Mouse (Mus musculus) limb, embryonic 14.5 days (tissue): Measurements from ENCODE around the gene Dolpp1. TPM values are rescaled to one million over a fixed set of nuclear protein-coding genes. Genes with fewer than 3 reads are reported as not detected.

Experiments
- ATAC-seq: fragments of 200-750 bp; cut with Nextera tagmentation; 2 replicates; pipeline ENCODE4 v1.8.0; 2017; ENCODE audit warnings: low read depth, moderate number of reproducible peaks, moderate TSS enrichment; ENCODE audit not compliant: low FRiP score
- DNase-seq: peaks from one replicate; pipeline ENCODE4 v3.0.0-alpha.2; 2015; ENCODE audit warnings: low spot score
- H3K27ac ChIP-seq: fragments of 300-500 bp; sonication (generic); replicated peaks from 2 replicates; pipeline ENCODE4 v1.5.1; 2014; ENCODE audit warnings: low read depth, mild to moderate bottlenecking, low read length, moderate library complexity, mixed read lengths
- H3K27me3 ChIP-seq: fragments of 300-500 bp; sonication (generic); 2 replicates; pipeline ENCODE4 v1.6.1; 2014; ENCODE audit warnings: low read length, mixed read lengths; ENCODE audit not compliant: control insufficient read depth, insufficient read depth
- H3K36me3 ChIP-seq: fragments of 300-500 bp; sonication (generic); 2 replicates; pipeline ENCODE4 v1.6.1; 2014; ENCODE audit warnings: mild to moderate bottlenecking, low read length, moderate library complexity, mixed read lengths; ENCODE audit not compliant: control insufficient read depth, insufficient read depth
- H3K4me1 ChIP-seq: fragments of 300-500 bp; sonication (generic); 2 replicates; pipeline ENCODE4 v1.6.1; 2014; ENCODE audit warnings: antibody characterized with exemption, low read length, mixed read lengths; ENCODE audit not compliant: control insufficient read depth, insufficient read depth
- H3K4me2 ChIP-seq: fragments of 300-500 bp; sonication (generic); replicated peaks from 2 replicates; pipeline ENCODE4 v1.6.1; 2014; ENCODE audit warnings: low read depth, mild to moderate bottlenecking, low read length, moderate library complexity; ENCODE audit not compliant: severe bottlenecking
- H3K4me3 ChIP-seq: fragments of 300-500 bp; sonication (generic); replicated peaks from 2 replicates; pipeline ENCODE4 v1.5.1; 2014; ENCODE audit warnings: low read length
- H3K9ac ChIP-seq: fragments of 300-500 bp; sonication (generic); 2 replicates; pipeline ENCODE4 v1.6.1; 2014; ENCODE audit warnings: mild to moderate bottlenecking, low read depth, low read length, moderate library complexity; ENCODE audit not compliant: severe bottlenecking
- H3K9me3 ChIP-seq: fragments of 300-500 bp; sonication (generic); 2 replicates; pipeline ENCODE4 v1.6.1; 2016; ENCODE audit warnings: low read length; ENCODE audit not compliant: control insufficient read depth
- POLR2A ChIP-seq: fragments of 200-500 bp; IDR thresholded peaks from 2 replicates; pipeline ENCODE4 v1.8.0; 2012; ENCODE audit warnings: inconsistent platforms, mild to moderate bottlenecking, moderate library complexity, borderline replicate concordance; ENCODE audit not compliant: insufficient read depth, insufficient read length; ENCODE audit errors: extremely low read depth
- WGBS: fragments of 180-500 bp; shearing (Covaris S2); extraction: QIAGEN DNeasy Blood & Tissue Kit; methylation state at CpG from one replicate; pipeline ENCODE4 v1.1.7; 2014; 5-methylcytosine and 5-hydroxymethylcytosine counted together
- polyA plus RNA-seq, 2 experiments: library from polyadenylated mRNA; depleted of rRNA in 1 of 2; stranded (reverse) in 1 of 2; unstranded in 1 of 2; fragments of >200 nt; fragmentation: Nextera tagmentation in 1 of 2; extraction: Ambion mirVana in 1 of 2; gene quantifications; 2 replicates each; pipeline versions ENCODE4 v1.2.1 to v1.2.3; 2012 to 2014

The Dolpp1 gene
- polyA plus RNA-seq, 2 experiments: 31.8 to 49.8 TPM

DNA sequence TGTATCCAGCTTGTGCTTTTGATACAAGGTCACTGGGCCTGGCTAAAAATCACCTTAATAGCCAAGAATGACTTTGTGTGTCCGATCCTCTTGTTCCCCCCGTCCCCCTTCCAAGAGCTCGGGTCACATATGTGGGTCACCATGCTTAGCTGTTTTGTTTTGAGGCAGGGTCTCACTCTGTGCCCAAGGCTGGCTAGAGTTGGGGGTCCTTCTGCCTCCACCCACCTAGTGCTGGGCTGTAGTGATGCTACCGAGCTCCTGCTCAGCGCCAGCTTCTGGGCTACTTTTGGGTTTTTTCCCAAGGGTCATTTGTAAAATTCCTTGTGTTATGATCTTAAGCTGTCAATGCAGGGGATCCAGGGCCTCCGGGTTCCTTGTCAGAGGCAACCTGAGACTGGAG lies 26.2 kb downstream of the Dolpp1 start:
- peak overlapping the region; percentile 75; the same call in 1 of the 2 replicates for H3K27ac ChIP-seq
- no peaks in the 10 kb centered on the region for H3K27me3 ChIP-seq
- peak overlapping the region; percentile 5; the same call in 1 of the 2 replicates for H3K4me3 ChIP-seq
- 57% methylated on average over 6 of the region's 6 CpGs for WGBS
- H3K9me3 ChIP-seq: no peaks in the 10 kb centered on the region
- DNase-seq (no peak), ATAC-seq (no peak)
- no peak for TF ChIP-seq POLR2A
- peak overlapping the region; percentile 40; the same call in 1 of the 2 replicates for H3K4me2 ChIP-seq
- peaks cover 23% of the 10 kb centered on the region for H3K4me1 ChIP-seq
- 0 out of 2 replicates have a peak overlapping the region, but pooled peaks have one; percentile 43 for H3K9ac ChIP-seq
- peaks cover 4% of the 10 kb centered on the region; the same call in 1 of the 2 replicates for H3K36me3 ChIP-seq

DNA sequence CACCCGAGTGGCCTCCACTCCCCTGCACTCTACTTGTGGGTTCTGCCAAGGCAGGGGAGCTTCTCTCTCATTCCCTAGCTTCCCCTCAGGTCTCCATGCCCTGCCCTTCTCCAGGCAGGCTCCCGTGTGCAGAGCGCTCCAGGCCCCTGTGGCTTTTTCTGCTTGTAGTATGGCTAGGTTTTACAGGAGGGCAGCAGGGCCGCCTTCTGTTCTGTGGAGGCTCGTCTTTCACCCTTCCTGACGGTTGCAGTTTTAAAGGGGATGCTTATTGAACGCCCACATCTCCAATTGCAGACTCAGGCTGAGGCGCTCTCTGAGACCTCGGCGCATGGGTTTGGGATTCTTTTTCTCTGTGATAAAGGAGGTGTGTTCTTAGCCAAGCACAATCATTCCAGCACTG lies 27.1 kb downstream of the Dolpp1 start:
- Histone ChIP-seq H3K9me3 (no peaks in the 10 kb centered on the region), H3K27me3 (no peaks in the 10 kb centered on the region), H3K4me1 (peaks cover 23% of the 10 kb centered on the region), H3K4me2 (peak overlapping the region; percentile 40), H3K9ac (peak overlapping the region; percentile 43), H3K4me3 (no peak overlapping the region), H3K36me3 (peaks cover 4% of the 10 kb centered on the region; the same call in 1 of the 2 replicates), H3K27ac (peak overlapping the region; percentile 75)
- ATAC-seq: no peak
- no peak for TF ChIP-seq POLR2A
- WGBS: 6% methylated on average over 10 of the region's 10 CpGs
- peak; percentile 37 for DNase-seq

DNA sequence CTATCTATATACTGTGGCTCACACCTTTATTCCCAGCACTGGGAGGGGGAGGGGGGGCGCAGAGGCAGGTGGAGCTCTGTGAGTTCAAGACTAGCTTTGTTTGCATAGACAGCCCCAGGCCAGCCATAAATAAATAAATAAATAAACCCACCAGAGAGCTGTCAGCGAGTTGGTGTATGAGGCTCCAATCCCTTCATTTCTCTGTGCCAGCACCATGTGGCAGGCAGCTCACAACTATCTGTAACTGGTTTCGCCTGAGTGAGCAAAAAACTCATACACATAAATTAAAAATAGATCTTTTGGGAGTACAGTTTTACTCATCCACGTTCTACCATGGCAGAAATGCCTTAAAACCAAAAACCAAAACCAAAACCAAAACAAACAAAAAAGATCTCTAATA lies 29.4 kb downstream of the Dolpp1 start:
- H3K27me3 ChIP-seq: no peaks in the 10 kb centered on the region
- DNase-seq (no peak), ATAC-seq (no peak)
- no peaks in the 10 kb centered on the region for H3K9me3 ChIP-seq
- H3K36me3 ChIP-seq: peaks cover 9% of the 10 kb centered on the region
- H3K4me3 ChIP-seq: no peak overlapping the region
- no peak for TF ChIP-seq POLR2A
- no peak overlapping the region for H3K9ac ChIP-seq
- H3K4me2 ChIP-seq: no peak overlapping the region
- H3K4me1 ChIP-seq: peaks cover 23% of the 10 kb centered on the region
- H3K27ac ChIP-seq: no peak overlapping the region
- WGBS: 53% methylated on average over 4 of the region's 4 CpGs

DNA sequence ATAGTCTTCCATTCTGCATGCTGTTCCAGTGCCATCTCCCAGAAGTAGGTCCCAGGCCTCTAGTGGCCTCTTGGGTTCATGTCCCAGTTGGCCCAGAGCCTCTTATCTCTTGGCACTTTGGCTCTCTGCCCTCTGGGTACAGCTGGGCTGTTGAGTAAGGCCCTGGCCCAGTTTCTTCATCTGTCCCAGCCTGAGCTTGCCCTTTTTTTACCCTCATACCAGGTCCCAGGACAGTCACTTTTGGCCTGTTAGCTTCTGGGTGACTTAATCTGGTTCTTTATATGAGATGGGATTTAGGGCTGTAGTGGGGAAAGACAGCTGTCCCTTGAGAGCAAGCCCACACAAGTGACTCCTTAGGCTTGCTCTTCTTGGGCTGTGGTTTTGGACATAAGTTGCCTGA lies 37.1 kb downstream of the Dolpp1 start:
- no peaks in the 10 kb centered on the region for H3K9me3 ChIP-seq
- no peak overlapping the region for H3K9ac ChIP-seq
- no peak overlapping the region for H3K4me3 ChIP-seq
- H3K36me3 ChIP-seq: peaks cover 80% of the 10 kb centered on the region
- H3K27me3 ChIP-seq: no peaks in the 10 kb centered on the region
- ATAC-seq (no peak), DNase-seq (no peak)
- no peak overlapping the region for H3K27ac ChIP-seq
- H3K4me2 ChIP-seq: no peak overlapping the region
- no peaks in the 10 kb centered on the region for H3K4me1 ChIP-seq
- no peak for TF ChIP-seq POLR2A

DNA sequence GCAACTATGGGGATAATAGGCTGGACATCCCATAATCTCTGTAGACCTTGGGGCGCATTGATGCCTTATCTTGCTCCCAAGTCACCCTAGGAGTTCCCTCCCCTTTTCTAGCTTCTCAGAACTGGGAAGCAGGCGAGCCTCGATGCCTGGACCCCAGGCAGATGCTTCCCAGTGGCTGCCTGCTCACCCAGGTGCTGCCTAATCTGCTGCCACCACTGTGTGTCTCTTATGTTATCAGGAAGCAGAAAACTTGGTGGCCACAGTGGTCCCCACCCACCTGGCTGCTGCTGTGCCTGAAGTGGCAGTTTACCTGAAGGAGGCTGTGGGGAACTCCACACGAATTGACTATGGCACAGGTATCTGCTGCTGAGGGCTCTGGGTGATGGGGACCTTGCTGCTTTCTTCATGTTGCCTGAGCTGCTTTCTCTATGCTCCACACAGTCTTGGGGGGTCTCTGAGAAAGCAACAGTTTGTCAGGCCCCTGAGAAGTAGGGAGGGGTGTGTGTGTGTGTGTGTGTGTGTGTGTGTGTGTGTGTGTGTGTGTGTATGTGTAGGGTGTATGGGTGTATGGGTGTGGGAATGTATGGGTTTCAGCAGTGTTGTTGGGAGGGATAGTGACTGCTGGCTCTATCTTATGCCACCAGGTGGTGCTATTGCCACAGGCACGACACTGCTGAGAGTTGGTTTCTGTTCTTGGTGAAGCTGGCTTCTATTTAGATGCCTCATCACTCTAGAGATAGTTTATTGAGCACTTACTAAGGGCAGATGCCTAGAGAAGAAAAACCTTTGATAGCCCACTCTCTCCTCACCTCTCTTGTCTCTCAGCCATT lies 43.5 kb downstream of the Dolpp1 start:
- Histone ChIP-seq H3K4me1 (peaks cover 12% of the 10 kb centered on the region), H3K4me3 (no peak overlapping the region), H3K4me2 (no peak overlapping the region), H3K9me3 (no peaks in the 10 kb centered on the region), H3K9ac (no peak overlapping the region), H3K36me3 (peaks cover 80% of the 10 kb centered on the region), H3K27ac (no peak overlapping the region), H3K27me3 (no peaks in the 10 kb centered on the region)
- ATAC-seq (peak; percentile 62), DNase-seq (peak; percentile 80)
- TF ChIP-seq POLR2A: no peak
- 50% methylated on average over 5 of the region's 5 CpGs for WGBS
